Mouse (Mus musculus) embryonic facial prominence, embryonic 11.5 days (tissue): ENCODE measurements at regions not wholly inside any gene's neighbourhood (a gene's known extent, or its start where the extent isn't known, plus 50 kb on each side); places are given as distances from the start of the nearest gene placed in this dataset.
A peak's percentile ranks its signal among the peaks of the same experiment; 100 is the strongest.

ENCODE experiments used
- ATAC-seq: fragments of 200-750 bp; cut with Nextera tagmentation; replicated peaks from 2 replicates; pipeline ENCODE4 v1.8.0; 2017; ENCODE audit warnings: low read depth; ENCODE audit not compliant: insufficient number of reproducible peaks, low FRiP score, low TSS enrichment
- DNase-seq: peaks from one replicate; pipeline ENCODE4 v3.0.0-alpha.2; 2015; ENCODE audit warnings: low spot score
- H3K27ac ChIP-seq: fragments of 300-500 bp; sonication (generic); replicated peaks from 2 replicates; pipeline ENCODE4 v1.5.1; 2014; ENCODE audit warnings: mild to moderate bottlenecking, low read depth, low read length, control low read depth
- H3K27me3 ChIP-seq: fragments of 300-500 bp; sonication (generic); 2 replicates; pipeline ENCODE4 v1.6.1; 2014; ENCODE audit warnings: mild to moderate bottlenecking, low read length, moderate library complexity, mixed read lengths; ENCODE audit not compliant: control insufficient read depth, insufficient read depth
- H3K36me3 ChIP-seq: fragments of 300-500 bp; sonication (generic); replicated peaks from 2 replicates; pipeline ENCODE4 v1.6.1; 2014; ENCODE audit warnings: low read depth, mild to moderate bottlenecking, low read length, moderate library complexity, mixed read lengths; ENCODE audit not compliant: control insufficient read depth, insufficient read depth
- H3K4me1 ChIP-seq: fragments of 300-500 bp; sonication (generic); 2 replicates; pipeline ENCODE4 v1.6.1; 2014; ENCODE audit warnings: low read length, mixed read lengths; ENCODE audit not compliant: control insufficient read depth, insufficient read depth
- H3K4me2 ChIP-seq: fragments of 300-500 bp; sonication (generic); 2 replicates; pipeline ENCODE4 v1.6.1; 2014; ENCODE audit warnings: low read depth, mild to moderate bottlenecking, control low read depth, low read length, moderate library complexity
- H3K4me3 ChIP-seq: fragments of 300-500 bp; sonication (generic); 2 replicates; pipeline ENCODE4 v1.5.1; 2014; ENCODE audit warnings: low read depth, low read length, control low read depth
- H3K9ac ChIP-seq: fragments of 300-500 bp; sonication (generic); replicated peaks from 2 replicates; pipeline ENCODE4 v1.6.1; 2014; ENCODE audit warnings: mild to moderate bottlenecking, control low read depth, low read length
- H3K9me3 ChIP-seq: fragments of 300-500 bp; sonication (generic); replicated peaks from 2 replicates; pipeline ENCODE4 v1.6.1; 2016; ENCODE audit warnings: mild to moderate bottlenecking, low read length, inconsistent platforms, mixed read lengths; ENCODE audit not compliant: control insufficient read depth
- WGBS: fragments of 180-500 bp; shearing (Covaris S2); extraction: QIAGEN DNeasy Blood & Tissue Kit; methylation state at CpG from one replicate; pipeline ENCODE4 v1.1.7; 2014; 5-methylcytosine and 5-hydroxymethylcytosine counted together

- Histone ChIP-seq H3K9ac (no peak overlapping the region), H3K27me3 (no peaks in the 10 kb centered on the region), H3K9me3 (no peaks in the 10 kb centered on the region), H3K4me1 (no peaks in the 10 kb centered on the region), H3K4me3 (no peak overlapping the region), H3K27ac (no peak overlapping the region), H3K36me3 (no peaks in the 10 kb centered on the region), H3K4me2 (no peak overlapping the region)
- 60% methylated on average over 17 of the region's 17 CpGs for WGBS
- no peak for DNase-seq
- no peak for ATAC-seq
Observed at GRCm38 (mm10) chr12:69023594-69023993, 135.4 kb downstream of the Rps29 start.

GRCm38 (mm10) chr12:69016705-69017306, 142.2 kb downstream of the Rps29 start:
- no peak for ATAC-seq
- H3K4me2 ChIP-seq, result no peak overlapping the region
- no peak overlapping the region for H3K4me3 ChIP-seq
- H3K9me3 ChIP-seq, result no peaks in the 10 kb centered on the region
- H3K4me1 ChIP-seq, result no peaks in the 10 kb centered on the region
- H3K27me3 ChIP-seq, result no peaks in the 10 kb centered on the region
- no peak for DNase-seq
- H3K27ac ChIP-seq, result no peak overlapping the region
- WGBS, result 87% methylated on average over 7 of the region's 7 CpGs
- H3K36me3 ChIP-seq, result no peaks in the 10 kb centered on the region
- no peak overlapping the region for H3K9ac ChIP-seq

- H3K4me2 ChIP-seq, result no peak overlapping the region
- H3K4me1 ChIP-seq, result no peaks in the 10 kb centered on the region
- no peaks in the 10 kb centered on the region for H3K9me3 ChIP-seq
- no peak for DNase-seq
- H3K27ac ChIP-seq, result no peak overlapping the region
- H3K36me3 ChIP-seq, result no peaks in the 10 kb centered on the region
- no peak overlapping the region for H3K9ac ChIP-seq
- no peak for ATAC-seq
- no peaks in the 10 kb centered on the region for H3K27me3 ChIP-seq
- H3K4me3 ChIP-seq, result no peak overlapping the region
Observed at GRCm38 (mm10) chr12:69005141-69005540, 153.8 kb downstream of the Rps29 start.

GRCm38 (mm10) chr12:69002106-69002505, 156.9 kb downstream of the Rps29 start:
- ATAC-seq (no peak), DNase-seq (no peak)
- H3K4me3 ChIP-seq, result no peak overlapping the region
- H3K4me2 ChIP-seq, result no peak overlapping the region
- no peak overlapping the region for H3K27ac ChIP-seq
- WGBS, result 91% methylated on average over 5 of the region's 5 CpGs
- no peaks in the 10 kb centered on the region for H3K27me3 ChIP-seq
- H3K9me3 ChIP-seq, result no peaks in the 10 kb centered on the region
- H3K9ac ChIP-seq, result no peak overlapping the region
- H3K4me1 ChIP-seq, result no peaks in the 10 kb centered on the region
- H3K36me3 ChIP-seq, result no peaks in the 10 kb centered on the region

- DNase-seq (no peak), ATAC-seq (no peak)
- 73% methylated on average over 6 of the region's 6 CpGs for WGBS
- Histone ChIP-seq H3K36me3 (no peaks in the 10 kb centered on the region), H3K4me3 (no peak overlapping the region), H3K9me3 (no peaks in the 10 kb centered on the region), H3K9ac (no peak overlapping the region), H3K4me1 (no peaks in the 10 kb centered on the region), H3K4me2 (no peak overlapping the region), H3K27ac (no peak overlapping the region), H3K27me3 (no peaks in the 10 kb centered on the region)
Observed at GRCm38 (mm10) chr12:68997259-68997658, 161.7 kb downstream of the Rps29 start.

- H3K4me1 ChIP-seq, result no peaks in the 10 kb centered on the region
- H3K4me2 ChIP-seq, result no peak overlapping the region
- no peaks in the 10 kb centered on the region for H3K9me3 ChIP-seq
- H3K9ac ChIP-seq, result no peak overlapping the region
- no peaks in the 10 kb centered on the region for H3K36me3 ChIP-seq
- no peak overlapping the region for H3K4me3 ChIP-seq
- DNase-seq (no peak), ATAC-seq (no peak)
- H3K27me3 ChIP-seq, result no peaks in the 10 kb centered on the region
- 64% methylated on average over 12 of the region's 12 CpGs for WGBS
- H3K27ac ChIP-seq, result no peak overlapping the region
Observed at GRCm38 (mm10) chr12:68996740-68997139, 162.2 kb downstream of the Rps29 start.

- Histone ChIP-seq H3K4me1 (no peaks in the 10 kb centered on the region), H3K4me3 (no peak overlapping the region), H3K36me3 (no peaks in the 10 kb centered on the region), H3K4me2 (no peak overlapping the region), H3K27me3 (no peaks in the 10 kb centered on the region), H3K27ac (no peak overlapping the region), H3K9ac (no peak overlapping the region), H3K9me3 (no peaks in the 10 kb centered on the region)
- DNase-seq (no peak), ATAC-seq (no peak)
- 84% methylated on average over 4 of the region's 4 CpGs for WGBS
Observed at GRCm38 (mm10) chr12:68980640-68981039, 178.3 kb downstream of the Rps29 start.

- DNase-seq (peak; percentile 15), ATAC-seq (0 out of 2 replicates have a peak, but pooled peaks have one; percentile 31)
- H3K4me3 ChIP-seq, result no peak overlapping the region
Observed at GRCm38 (mm10) chr12:68980173-68980572, 178.8 kb downstream of the Rps29 start.

More at GRCm38 (mm10) chr12:68980173-68980572, 178.8 kb downstream of the Rps29 start:
- H3K9ac ChIP-seq, result no peak overlapping the region
- no peak overlapping the region for H3K27ac ChIP-seq
- H3K4me1 ChIP-seq, result no peaks in the 10 kb centered on the region
- 53% methylated on average over 4 of the region's 4 CpGs for WGBS
- no peaks in the 10 kb centered on the region for H3K9me3 ChIP-seq
- H3K36me3 ChIP-seq, result no peaks in the 10 kb centered on the region
- no peaks in the 10 kb centered on the region for H3K27me3 ChIP-seq
- H3K4me2 ChIP-seq, result no peak overlapping the region
